Mouse (Mus musculus) MN1 (cell line): ENCODE data around the gene Plin5.
"Not testable (repeated sequence)": the region's sequence is repeated elsewhere in the genome, so short reads cannot be mapped to it uniquely, and the experiment has no call there.

Source experiments
- DNase-seq: peaks from one replicate; pipeline ENCODE4 v3.0.0-alpha.2; 2016; ENCODE audit warnings: low spot score

Plin5 gene

GRCm38 (mm10) chr17:56108334-56109044 lies 8.9 kb downstream of the Plin5 start:
- DNase-seq = no peak

GRCm38 (mm10) chr17:56107736-56108135 lies 9.7 kb downstream of the Plin5 start:
- no peak for DNase-seq

GRCm38 (mm10) chr17:56106981-56107380 lies 10.4 kb downstream of the Plin5 start:
- DNase-seq = no peak

GRCm38 (mm10) chr17:56106436-56106835 lies 11.0 kb downstream of the Plin5 start:
- DNase-seq = not testable (repeated sequence)

- not testable (repeated sequence) for DNase-seq
Measured at GRCm38 (mm10) chr17:56104821-56105220, 12.6 kb downstream of the Plin5 start.

- DNase-seq = no peak
Measured at GRCm38 (mm10) chr17:56103465-56104285, 13.7 kb downstream of the Plin5 start.

GRCm38 (mm10) chr17:56102927-56103326 lies 14.5 kb downstream of the Plin5 start:
- DNase-seq = no peak

- no peak for DNase-seq
Measured at GRCm38 (mm10) chr17:56102158-56102557, 15.2 kb downstream of the Plin5 start.

- no peak for DNase-seq
Measured at GRCm38 (mm10) chr17:56100811-56101210, 16.6 kb downstream of the Plin5 start.

GRCm38 (mm10) chr17:56098711-56099572 lies 18.5 kb downstream of the Plin5 start:
- DNase-seq = no peak

GRCm38 (mm10) chr17:56098180-56098579 lies 19.2 kb downstream of the Plin5 start:
- no peak for DNase-seq

GRCm38 (mm10) chr17:56096883-56097282 lies 20.5 kb downstream of the Plin5 start:
- no peak for DNase-seq

GRCm38 (mm10) chr17:56092794-56093193 lies 24.6 kb downstream of the Plin5 start:
- no peak for DNase-seq

GRCm38 (mm10) chr17:56092312-56092711 lies 25.1 kb downstream of the Plin5 start:
- DNase-seq = no peak

- peak; percentile 92 for DNase-seq
Measured at GRCm38 (mm10) chr17:56080781-56081585, 36.4 kb downstream of the Plin5 start.

- DNase-seq = no peak
Measured at GRCm38 (mm10) chr17:56079921-56080320, 37.5 kb downstream of the Plin5 start.

GRCm38 (mm10) chr17:56078880-56079795 lies 38.3 kb downstream of the Plin5 start, which contains the start of gene Hdgfl2:
Hdgfl2 (plus strand) TSS chr17:56079634.
- peak; percentile 100 for DNase-seq

GRCm38 (mm10) chr17:56078361-56078760 lies 39.0 kb downstream of the Plin5 start:
- DNase-seq = not testable (repeated sequence)

- no peak for DNase-seq
Measured at GRCm38 (mm10) chr17:56077523-56077922, 39.9 kb downstream of the Plin5 start.

- peak; percentile 99 for DNase-seq
Measured at GRCm38 (mm10) chr17:56074827-56075208, 42.6 kb downstream of the Plin5 start, which contains the start of gene Ubxn6. Ubxn6 (minus strand) TSS chr17:56075028.
